Mouse (Mus musculus) embryonic fibroblast, embryonic 13.5 days (primary cell): ENCODE results near the gene Lrrc56. TPM values are rescaled to one million over a fixed set of nuclear protein-coding genes. Genes with fewer than 3 reads are reported as not detected.

Experiments used
- H3K27ac ChIP-seq: 2 replicates; pipeline ENCODE4 v1.5.1; 2012; ENCODE audit warnings: low read length, control low read depth, inconsistent platforms; ENCODE audit not compliant: insufficient read depth
- H3K4me1 ChIP-seq: 2 replicates; pipeline ENCODE4 v1.6.1; 2011; ENCODE audit warnings: low read length; ENCODE audit not compliant: control insufficient read depth, insufficient read depth
- H3K4me3 ChIP-seq: 2 replicates; pipeline ENCODE4 v1.5.1; 2011; ENCODE audit warnings: mild to moderate bottlenecking, control low read depth, low read length; ENCODE audit not compliant: insufficient read depth
- CTCF ChIP-seq: IDR thresholded peaks from 2 replicates; pipeline ENCODE4 v1.5.1; 2011; ENCODE audit warnings: mild to moderate bottlenecking, control low read depth, low read length, moderate library complexity, borderline replicate concordance; ENCODE audit not compliant: insufficient read depth
- POLR2A ChIP-seq: IDR thresholded peaks from 2 replicates; pipeline ENCODE4 v1.6.1; 2011; ENCODE audit warnings: low read depth, mild to moderate bottlenecking, control low read depth, low read length, moderate library complexity
- polyA plus RNA-seq: library from polyadenylated mRNA; stranded (reverse); fragments of >200 nt; gene quantifications from 2 replicates; pipeline ENCODE4 v1.2.4, GENCODE M21; 2011; ENCODE audit warnings: low read depth; ENCODE audit not compliant: missing spikeins, insufficient read length

Lrrc56 gene
- polyA plus RNA-seq, 1 experiment, result 1.9 TPM

GRCm38 (mm10) chr7:141168518-141168953 is 25.4 kb upstream of the Lrrc56 start:
- H3K27ac ChIP-seq, result peak overlapping the region; percentile 86
- peaks cover 20% of the 10 kb centered on the region for H3K4me1 ChIP-seq
- peak overlapping the region; percentile 73 for H3K4me3 ChIP-seq
- TF ChIP-seq POLR2A (peak; percentile 55), CTCF (no peak)

GRCm38 (mm10) chr7:141169300-141169699 is 24.7 kb upstream of the Lrrc56 start:
- TF ChIP-seq POLR2A, result no peak
- Histone ChIP-seq H3K4me3 (no peak overlapping the region), H3K27ac (peak overlapping the region; percentile 86), H3K4me1 (peaks cover 16% of the 10 kb centered on the region)

- H3K4me1 ChIP-seq, result peaks cover 13% of the 10 kb centered on the region
- no peak overlapping the region for H3K4me3 ChIP-seq
- no peak overlapping the region for H3K27ac ChIP-seq
- TF ChIP-seq POLR2A, result no peak
- TF ChIP-seq CTCF, result no peak
Measured at GRCm38 (mm10) chr7:141169866-141170265, 24.1 kb upstream of the Lrrc56 start.

GRCm38 (mm10) chr7:141172116-141173006 is 21.6 kb upstream of the Lrrc56 start, which contains the start of gene Rnh1:
TSS of gene Rnh1 (minus strand) at chr7:141172857.
- peaks cover 2% of the 10 kb centered on the region; the same call in 1 of the 2 replicates for H3K4me1 ChIP-seq
- no peak for TF ChIP-seq CTCF
- peak; percentile 85 for TF ChIP-seq POLR2A
- H3K27ac ChIP-seq, result peak within 1 kb of the TSS; percentile 91
- H3K4me3 ChIP-seq, result peak within 1 kb of the TSS; percentile 63

GRCm38 (mm10) chr7:141173323-141173850 is 20.6 kb upstream of the Lrrc56 start:
- peak overlapping the region; percentile 91; the same call in 1 of the 2 replicates for H3K27ac ChIP-seq
- peaks cover 2% of the 10 kb centered on the region; the same call in 1 of the 2 replicates for H3K4me1 ChIP-seq
- no peak; the same call in 1 of the 2 replicates for TF ChIP-seq POLR2A
- TF ChIP-seq CTCF, result no peak
- peak overlapping the region; percentile 63; the same call in 1 of the 2 replicates for H3K4me3 ChIP-seq

GRCm38 (mm10) chr7:141175068-141175467 is 18.9 kb upstream of the Lrrc56 start:
- no peak overlapping the region for H3K27ac ChIP-seq
- H3K4me3 ChIP-seq, result no peak overlapping the region
- no peaks in the 10 kb centered on the region; the same call in 1 of the 2 replicates for H3K4me1 ChIP-seq
- no peak for TF ChIP-seq POLR2A
- no peak for TF ChIP-seq CTCF

- no peak overlapping the region for H3K4me3 ChIP-seq
- H3K4me1 ChIP-seq, result no peaks in the 10 kb centered on the region; the same call in 1 of the 2 replicates
- TF ChIP-seq CTCF (peak; percentile 94), POLR2A (no peak)
- no peak overlapping the region for H3K27ac ChIP-seq
Measured at GRCm38 (mm10) chr7:141176173-141176572, 17.8 kb upstream of the Lrrc56 start.

- no peak for TF ChIP-seq POLR2A
- TF ChIP-seq CTCF, result no peak
- H3K27ac ChIP-seq, result no peak overlapping the region
- no peaks in the 10 kb centered on the region for H3K4me1 ChIP-seq
- H3K4me3 ChIP-seq, result no peak overlapping the region
Measured at GRCm38 (mm10) chr7:141188194-141188593, 5.8 kb upstream of the Lrrc56 start.

GRCm38 (mm10) chr7:141188733-141189132 is 5.2 kb upstream of the Lrrc56 start:
- TF ChIP-seq CTCF (no peak), POLR2A (no peak; the same call in 1 of the 2 replicates)
- Histone ChIP-seq H3K4me3 (no peak overlapping the region), H3K4me1 (no peaks in the 10 kb centered on the region), H3K27ac (no peak overlapping the region)

- Histone ChIP-seq H3K4me3 (no peak overlapping the region), H3K4me1 (0 out of 2 replicates have a peak, but pooled peaks cover 2% of the 10 kb centered on the region), H3K27ac (no peak overlapping the region)
- TF ChIP-seq CTCF (no peak), POLR2A (no peak)
Measured at GRCm38 (mm10) chr7:141190220-141190619, 3.7 kb upstream of the Lrrc56 start.
